Mouse (Mus musculus): ENCODE results near the gene Cbr1.
A peak's percentile ranks its signal among the peaks of the same experiment; 100 is the strongest.
"Not testable (repeated sequence)": the region's sequence is repeated elsewhere in the genome, so short reads cannot be mapped to it uniquely, and the experiment has no call there.

The Cbr1 gene

GRCm38 (mm10) chr16:93597551-93597950, 8.1 kb upstream of the Cbr1 start:
- DNase-seq (ENCODE audit: low spot score in 2 of 2): no peak

GRCm38 (mm10) chr16:93599461-93599860, 6.2 kb upstream of the Cbr1 start:
- no peak for DNase-seq (ENCODE audit: low spot score in 2 of 2)

GRCm38 (mm10) chr16:93603439-93604212, 2.0 kb upstream of the Cbr1 start, which contains the start of gene Setd4:
Setd4 (minus strand) TSS chr16:93604063.
- DNase-seq (ENCODE audit: low spot score in 2 of 2): peak; percentile 89 to 91

GRCm38 (mm10) chr16:93604481-93604969, 1.1 kb upstream of the Cbr1 start:
- DNase-seq (ENCODE audit: low spot score in 2 of 2): no peak

- DNase-seq (ENCODE audit: low spot score in 2 of 2): no peak
Observed at GRCm38 (mm10) chr16:93606146-93606545, 493 bp downstream of the Cbr1 start.

- DNase-seq (ENCODE audit: low spot score in 2 of 2): peak; percentile 61 to 73
Observed at GRCm38 (mm10) chr16:93607669-93608101, 2.0 kb downstream of the Cbr1 start.

- DNase-seq (ENCODE audit: low spot score in 2 of 2): no peak
Observed at GRCm38 (mm10) chr16:93608731-93609130, 3.1 kb downstream of the Cbr1 start.

- no peak for DNase-seq (ENCODE audit: low spot score in 2 of 2)
Observed at GRCm38 (mm10) chr16:93609796-93610195, 4.1 kb downstream of the Cbr1 start.

- no peak for DNase-seq (ENCODE audit: low spot score in 2 of 2)
Observed at GRCm38 (mm10) chr16:93610961-93611360, 5.3 kb downstream of the Cbr1 start.

GRCm38 (mm10) chr16:93615118-93615870, 9.6 kb downstream of the Cbr1 start:
- DNase-seq (ENCODE audit: low spot score in 2 of 2): no peak

- DNase-seq (ENCODE audit: low spot score in 2 of 2): not testable (repeated sequence)
Observed at GRCm38 (mm10) chr16:93623759-93624158, 18.1 kb downstream of the Cbr1 start.

- no peak for DNase-seq (ENCODE audit: low spot score in 2 of 2)
Observed at GRCm38 (mm10) chr16:93624671-93625070, 19.0 kb downstream of the Cbr1 start.

- DNase-seq (ENCODE audit: low spot score in 2 of 2): no peak
Observed at GRCm38 (mm10) chr16:93626745-93627144, 21.1 kb downstream of the Cbr1 start.

- no peak for DNase-seq (ENCODE audit: low spot score in 2 of 2)
Observed at GRCm38 (mm10) chr16:93627761-93628400, 22.2 kb downstream of the Cbr1 start, which contains the start of gene Gm5678. Gm5678 (plus strand) TSS chr16:93628097.

- DNase-seq (ENCODE audit: low spot score in 2 of 2): no peak
Observed at GRCm38 (mm10) chr16:93644006-93644405, 38.4 kb downstream of the Cbr1 start.

- no peak for DNase-seq (ENCODE audit: low spot score in 2 of 2)
Observed at GRCm38 (mm10) chr16:93648441-93649183, 43.0 kb downstream of the Cbr1 start.
